Mouse (Mus musculus) midbrain, postnatal 0 days (tissue): Measurements from ENCODE around the gene Grk3. TPM values are rescaled to one million over a fixed set of nuclear protein-coding genes. Genes with fewer than 3 reads are reported as not detected.

ENCODE experiments used
- ATAC-seq: fragments of 200-750 bp; cut with Nextera tagmentation; 2 replicates; pipeline ENCODE4 v1.8.0; 2017; ENCODE audit warnings: moderate number of reproducible peaks, mild to moderate bottlenecking, moderate TSS enrichment, moderate library complexity; ENCODE audit not compliant: low FRiP score
- DNase-seq: peaks from one replicate; pipeline ENCODE4 v3.0.0-alpha.2; 2015; ENCODE audit warnings: low spot score
- H3K27ac ChIP-seq: fragments of 300-500 bp; sonication (generic); 2 replicates; pipeline ENCODE4 v1.5.1; 2014; ENCODE audit warnings: low read depth, mild to moderate bottlenecking, low read length, mixed read lengths
- H3K27me3 ChIP-seq: fragments of 300-500 bp; sonication (generic); 2 replicates; pipeline ENCODE4 v1.6.1; 2014; ENCODE audit warnings: low read length, control low read depth, mixed read lengths; ENCODE audit not compliant: insufficient read depth
- H3K36me3 ChIP-seq: fragments of 300-500 bp; sonication (generic); 2 replicates; pipeline ENCODE4 v1.6.1; 2014; ENCODE audit warnings: low read length, control low read depth, mixed read lengths; ENCODE audit not compliant: insufficient read depth
- H3K4me1 ChIP-seq: fragments of 300-500 bp; sonication (generic); 2 replicates; pipeline ENCODE4 v1.6.1; 2014; ENCODE audit warnings: mild to moderate bottlenecking, control low read depth, antibody characterized with exemption, low read length, mixed read lengths; ENCODE audit not compliant: insufficient read depth
- H3K4me2 ChIP-seq: fragments of 300-500 bp; sonication (generic); 2 replicates; pipeline ENCODE4 v1.6.1; 2014; ENCODE audit warnings: low read depth, mild to moderate bottlenecking, low read length, mixed read lengths; ENCODE audit not compliant: poor library complexity, severe bottlenecking
- H3K4me3 ChIP-seq: fragments of 300-500 bp; sonication (generic); 2 replicates; pipeline ENCODE4 v1.5.1; 2014; ENCODE audit warnings: low read depth, mild to moderate bottlenecking, low read length, moderate library complexity
- H3K9ac ChIP-seq: fragments of 300-500 bp; sonication (generic); replicated peaks from 2 replicates; pipeline ENCODE4 v1.6.1; 2014; ENCODE audit warnings: mild to moderate bottlenecking, low read length, moderate library complexity, mixed read lengths; ENCODE audit not compliant: poor library complexity, severe bottlenecking
- H3K9me3 ChIP-seq: fragments of 300-500 bp; sonication (generic); 2 replicates; pipeline ENCODE4 v1.6.1; 2016; ENCODE audit warnings: low read length, control low read depth
- CTCF ChIP-seq: IDR thresholded peaks from 2 replicates; pipeline ENCODE4 v1.5.1; 2016; ENCODE audit warnings: antibody characterized with exemption, mild to moderate bottlenecking
- WGBS: fragments of 180-500 bp; shearing (Covaris S2); extraction: QIAGEN DNeasy Blood & Tissue Kit; methylation state at CpG from one replicate; pipeline ENCODE4 v1.1.7; 2014; 5-methylcytosine and 5-hydroxymethylcytosine counted together
- polyA plus RNA-seq: library from polyadenylated mRNA; unstranded; fragments of >200 nt; fragmentation: Nextera tagmentation; extraction: Ambion mirVana; gene quantifications from 2 replicates; pipeline ENCODE4 v1.2.1, GENCODE M21; 2015
- total RNA-seq: library from RNA; depleted of rRNA; stranded (reverse); fragments of >200 nt; gene quantifications from 2 replicates; pipeline ENCODE4 v1.2.3, GENCODE M21; 2014

The Grk3 gene
- total and polyA plus RNA-seq, 2 experiments from 2014 or later, result 21.1 to 48.4 TPM

- Histone ChIP-seq H3K4me3 (no peak overlapping the region), H3K36me3 (no peaks in the 10 kb centered on the region), H3K4me2 (no peak overlapping the region), H3K27ac (no peak overlapping the region), H3K9me3 (no peaks in the 10 kb centered on the region), H3K4me1 (no peaks in the 10 kb centered on the region), H3K9ac (no peak overlapping the region), H3K27me3 (no peaks in the 10 kb centered on the region)
- TF ChIP-seq CTCF, result no peak
- WGBS, result 66% methylated on average over 8 of the region's 8 CpGs
- no peak for ATAC-seq
- no peak for DNase-seq
These were observed 27.9 kb upstream of the Grk3 start for GRCm38 (mm10) chr5:113043531-113043930.

GRCm38 (mm10) chr5:113041567-113042071, 26.0 kb upstream of the Grk3 start:
- H3K4me2 ChIP-seq, result no peak overlapping the region
- no peak for TF ChIP-seq CTCF
- no peaks in the 10 kb centered on the region for H3K4me1 ChIP-seq
- no peaks in the 10 kb centered on the region for H3K27me3 ChIP-seq
- DNase-seq (peak; percentile 95), ATAC-seq (peak; percentile 84)
- H3K9me3 ChIP-seq, result no peaks in the 10 kb centered on the region
- H3K27ac ChIP-seq, result no peak overlapping the region; the same call in 1 of the 2 replicates
- WGBS, result 5% methylated on average over 5 of the region's 5 CpGs
- H3K4me3 ChIP-seq, result no peak overlapping the region
- no peak overlapping the region for H3K9ac ChIP-seq
- no peaks in the 10 kb centered on the region for H3K36me3 ChIP-seq

- Histone ChIP-seq H3K9ac (no peak overlapping the region), H3K4me1 (no peaks in the 10 kb centered on the region), H3K4me2 (no peak overlapping the region), H3K27me3 (no peaks in the 10 kb centered on the region), H3K36me3 (no peaks in the 10 kb centered on the region), H3K9me3 (no peaks in the 10 kb centered on the region), H3K4me3 (no peak overlapping the region), H3K27ac (no peak overlapping the region)
- 56% methylated on average over 6 of the region's 6 CpGs for WGBS
- TF ChIP-seq CTCF, result no peak
- no peak for DNase-seq
- no peak for ATAC-seq
These were observed 25.2 kb upstream of the Grk3 start for GRCm38 (mm10) chr5:113040776-113041175.

- Histone ChIP-seq H3K27me3 (no peaks in the 10 kb centered on the region), H3K27ac (no peak overlapping the region), H3K36me3 (no peaks in the 10 kb centered on the region), H3K9me3 (no peaks in the 10 kb centered on the region), H3K4me2 (no peak overlapping the region), H3K4me3 (no peak overlapping the region), H3K9ac (no peak overlapping the region), H3K4me1 (no peaks in the 10 kb centered on the region; the same call in 1 of the 2 replicates)
- WGBS, result 76% methylated on average over 6 of the region's 6 CpGs
- no peak for TF ChIP-seq CTCF
- DNase-seq, result no peak
- no peak for ATAC-seq
These were observed 23.0 kb upstream of the Grk3 start for GRCm38 (mm10) chr5:113038601-113039000.

GRCm38 (mm10) chr5:113035094-113036047, 19.8 kb upstream of the Grk3 start:
- H3K27me3 ChIP-seq, result no peaks in the 10 kb centered on the region
- no peaks in the 10 kb centered on the region for H3K9me3 ChIP-seq
- no peak overlapping the region for H3K4me3 ChIP-seq
- no peak overlapping the region for H3K4me2 ChIP-seq
- H3K9ac ChIP-seq, result no peak overlapping the region
- no peak for TF ChIP-seq CTCF
- H3K4me1 ChIP-seq, result peaks cover 8% of the 10 kb centered on the region; the same call in 1 of the 2 replicates
- WGBS, result 57% methylated on average over 10 of the region's 10 CpGs
- H3K27ac ChIP-seq, result peak overlapping the region; percentile 43
- no peaks in the 10 kb centered on the region for H3K36me3 ChIP-seq
- ATAC-seq, result no peak
- no peak for DNase-seq
